Mouse (Mus musculus): Measurements from ENCODE around the gene Eml1. TPM values are rescaled to one million over a fixed set of nuclear protein-coding genes. Genes with fewer than 3 reads are reported as not detected.

Eml1 gene
- total RNA-seq (2023): not detected

DNA sequence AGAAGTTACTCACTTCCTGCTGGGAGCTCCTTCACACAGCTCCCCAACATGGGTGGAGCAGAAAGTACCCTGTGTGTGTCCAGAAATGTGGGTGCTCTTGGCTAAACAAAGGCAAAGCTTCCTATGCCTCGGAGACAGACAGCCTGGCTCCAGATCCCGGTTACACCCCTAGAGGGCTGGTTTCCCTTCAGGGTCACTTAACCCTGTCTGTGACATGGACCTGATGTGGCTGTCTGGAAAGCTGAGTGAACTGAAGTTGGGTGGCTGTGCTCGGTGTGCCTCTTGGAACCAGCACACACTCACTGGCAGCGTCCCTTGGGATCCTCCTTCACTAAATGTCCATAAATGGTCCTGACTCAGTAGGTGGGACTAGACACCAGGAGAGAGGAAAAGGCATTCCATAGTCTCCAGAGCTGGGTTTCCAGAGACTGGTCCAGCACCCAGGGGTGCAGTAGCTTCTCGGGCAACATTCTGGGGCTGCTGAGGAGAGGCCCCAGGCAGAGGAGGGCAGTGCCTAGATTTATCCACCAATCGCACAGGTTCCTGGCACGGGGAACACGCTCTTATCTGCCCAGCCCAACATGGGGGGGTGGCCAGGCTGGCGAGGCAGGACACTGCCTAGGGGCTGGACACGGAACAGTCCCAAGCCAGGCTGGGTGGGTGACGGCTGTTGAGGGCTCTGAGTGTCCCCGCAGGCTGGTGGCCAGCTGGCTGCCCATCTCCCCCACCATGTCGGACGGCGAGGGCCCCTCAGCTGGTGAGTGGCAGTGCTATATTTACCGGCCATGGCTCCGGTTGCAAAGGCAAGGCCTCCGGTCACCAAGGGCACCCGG lies at the start of gene Eml1:
Gene Eml1 (plus strand): TSS at position 362 of the 833 bp plus-strand sequence.

DNA sequence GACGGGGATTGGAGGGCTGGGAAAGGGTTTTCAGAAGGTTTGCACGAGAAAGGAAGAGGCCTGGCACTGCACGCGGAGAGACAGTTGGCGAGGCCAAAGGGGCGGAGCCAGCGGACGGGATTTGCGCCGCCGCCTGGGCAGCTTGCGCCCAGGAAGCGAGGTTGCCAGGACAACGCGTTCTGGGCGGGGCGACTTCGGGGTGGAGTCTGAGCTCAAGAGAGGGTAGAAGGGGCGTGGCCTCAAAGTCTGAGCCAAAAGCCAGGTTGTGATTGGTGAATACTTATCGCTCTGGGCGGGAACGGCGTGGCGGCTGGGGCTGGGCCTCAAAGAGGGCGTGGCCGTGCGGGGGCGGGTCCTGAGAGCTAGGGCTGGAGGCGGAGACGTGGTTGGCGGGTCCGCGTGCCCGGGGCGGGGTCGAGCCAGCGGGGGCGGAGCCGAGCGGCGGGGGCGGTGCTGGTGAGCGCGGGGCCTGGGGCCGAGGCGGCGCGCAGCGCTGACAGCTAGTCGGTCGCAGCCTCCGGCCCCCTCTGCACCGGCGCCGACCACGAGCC lies 36.8 kb upstream of the Eml1 start, which contains the start of gene Cyp46a1:
Gene Cyp46a1 (plus strand): TSS at position 487 of the 551 bp plus-strand sequence.

DNA sequence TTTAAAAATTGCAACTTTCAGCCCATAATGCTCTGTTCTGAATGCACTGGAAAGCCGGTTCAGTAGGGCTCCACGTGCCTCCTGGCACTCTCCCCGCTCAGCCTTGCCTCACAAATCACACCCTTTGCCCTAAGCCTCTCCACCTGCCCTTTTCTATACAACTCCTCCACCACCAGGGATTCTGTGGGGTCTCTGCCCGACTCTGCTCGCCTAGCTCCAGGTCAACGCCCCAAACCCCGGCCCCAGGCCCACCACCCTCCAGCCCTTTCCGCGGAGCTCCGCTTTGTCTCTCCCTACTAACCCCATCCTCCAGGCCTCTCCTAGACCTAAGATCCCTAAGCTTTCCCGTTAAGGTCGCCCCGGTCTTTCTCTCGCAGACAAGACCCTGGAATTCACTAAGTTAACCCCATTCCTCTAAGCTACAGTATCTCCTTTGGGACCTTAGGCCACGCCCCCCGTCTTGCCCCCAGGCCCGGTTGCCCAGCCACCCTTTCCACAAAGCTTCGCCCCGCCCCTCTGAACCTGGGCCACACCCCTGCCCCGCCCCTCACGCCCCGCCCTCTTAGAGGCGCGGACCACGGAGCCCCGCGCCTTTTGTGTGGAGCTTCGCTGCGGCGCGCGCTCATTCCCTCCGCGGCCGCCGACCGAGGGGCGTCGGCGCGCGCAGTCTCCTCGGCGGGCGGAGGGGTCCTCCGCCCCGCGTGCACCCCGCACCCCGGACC lies 183.5 kb downstream of the Eml1 start, which contains the start of gene Evl:
Gene Evl (plus strand): TSS at position 601 of the 722 bp plus-strand sequence.

Other genes with a start within 250 kb of the Eml1 start
- gene Setd3, start 191.6 kb upstream of the Eml1 start, total RNA-seq (2023): 10 to 100 TPM; 56.9 to 60.9 TPM
- gene Ccnk, start 191.4 kb upstream of the Eml1 start, total RNA-seq (2023): 10 to 100 TPM; 85.3 to 96.2 TPM
- gene Ccdc85c, start 95.5 kb upstream of the Eml1 start, total RNA-seq (2023): under 1 TPM; 0.71 to 0.81 TPM
- gene Hhipl1, start 64.7 kb upstream of the Eml1 start, total RNA-seq (2023): not detected
- not detected for gene Cyp46a1, start 36.6 kb upstream of the Eml1 start, total RNA-seq (2023)
- 100 to 1,000 TPM; 439 to 466 TPM for gene Evl, start 183.8 kb downstream of the Eml1 start, total RNA-seq (2023)

All from B cell, adult 67 days (primary cell).